Mouse (Mus musculus) adrenal gland, postnatal 10 days (tissue): ENCODE data around the gene Tph1. TPM values are rescaled to one million over a fixed set of nuclear protein-coding genes. Genes with fewer than 3 reads are reported as not detected.
A peak's percentile ranks its signal among the peaks of the same experiment; 100 is the strongest.

ENCODE experiments used
- DNase-seq: peaks from one replicate; pipeline ENCODE4 v3.0.0; 2021; ENCODE audit warnings: mixed read lengths
- total RNA-seq, 2 experiments: library from RNA; stranded (reverse); gene quantifications; 2 replicates each; pipeline ENCODE4 v1.2.3; 2021

The Tph1 gene
- total RNA-seq, 2 experiments from 2014 or later, result not detected

- DNase-seq, result no peak
Measured at GRCm38 (mm10) chr7:46648431-46649140, 23.8 kb downstream of the Tph1 start.

GRCm38 (mm10) chr7:46643172-46643571 is 29.2 kb downstream of the Tph1 start:
- peak; percentile 7 for DNase-seq

- DNase-seq, result no peak
Measured at GRCm38 (mm10) chr7:46640062-46640461, 32.3 kb downstream of the Tph1 start.

GRCm38 (mm10) chr7:46639692-46640031 is 32.7 kb downstream of the Tph1 start, which contains the start of gene Sergef:
Sergef (minus strand) TSS chr7:46639807.
- peak; percentile 94 for DNase-seq

- DNase-seq, result no peak
Measured at GRCm38 (mm10) chr7:46638889-46639691, 33.2 kb downstream of the Tph1 start.

GRCm38 (mm10) chr7:46628375-46628975 is 43.9 kb downstream of the Tph1 start:
- peak; percentile 57 for DNase-seq

- DNase-seq, result no peak
Measured at GRCm38 (mm10) chr7:46623979-46624378, 48.4 kb downstream of the Tph1 start.

GRCm38 (mm10) chr7:46618416-46619110 is 53.8 kb downstream of the Tph1 start:
- no peak for DNase-seq

- no peak for DNase-seq
Measured at GRCm38 (mm10) chr7:46616429-46617005, 55.8 kb downstream of the Tph1 start.

- peak; percentile 75 for DNase-seq
Measured at GRCm38 (mm10) chr7:46615256-46615977, 56.9 kb downstream of the Tph1 start.

GRCm38 (mm10) chr7:46614263-46614662 is 58.1 kb downstream of the Tph1 start:
- peak; percentile 43 for DNase-seq

- peak; percentile 24 for DNase-seq
Measured at GRCm38 (mm10) chr7:46613091-46613490, 59.2 kb downstream of the Tph1 start.

GRCm38 (mm10) chr7:46612421-46612937 is 59.9 kb downstream of the Tph1 start:
- peak; percentile 25 for DNase-seq

- peak; percentile 72 for DNase-seq
Measured at GRCm38 (mm10) chr7:46611970-46612369, 60.4 kb downstream of the Tph1 start.

- no peak for DNase-seq
Measured at GRCm38 (mm10) chr7:46609317-46609716, 63.0 kb downstream of the Tph1 start.

- peak; percentile 65 for DNase-seq
Measured at GRCm38 (mm10) chr7:46607428-46608055, 64.8 kb downstream of the Tph1 start.

GRCm38 (mm10) chr7:46607031-46607426 is 65.3 kb downstream of the Tph1 start:
- no peak for DNase-seq

GRCm38 (mm10) chr7:46606391-46607030 is 65.8 kb downstream of the Tph1 start:
- peak; percentile 87 for DNase-seq

- no peak for DNase-seq
Measured at GRCm38 (mm10) chr7:46603051-46603450, 69.3 kb downstream of the Tph1 start.

- DNase-seq, result no peak
Measured at GRCm38 (mm10) chr7:46602079-46602478, 70.3 kb downstream of the Tph1 start.
